Mouse (Mus musculus): ENCODE results near the gene Olfr467. TPM values are rescaled to one million over a fixed set of nuclear protein-coding genes. Genes with fewer than 3 reads are reported as not detected.
"Not testable (repeated sequence)": the region's sequence is repeated elsewhere in the genome, so short reads cannot be mapped to it uniquely, and the experiment has no call there.

Olfr467 gene
- polyA plus RNA-seq (2021): not detected

- ChIA-PET POLR2A (no interaction called here), CTCF (no interaction called here)
- no peak for TF ChIP-seq CTCF (IDR thresholded peaks at IDR 0.05)
- in situ Hi-C loops (cut with MboI; ENCODE audit: low pct_unique_long_range_greater_than_20kb): no loop called here
- ATAC-seq (no peak), DNase-seq (ENCODE audit: low read depth, low spot score) (no peak)
- no peaks in the 10 kb centered on the region for H3K27me3 ChIP-seq
Measured at GRCm38 (mm10) chr7:107811963-107812362, at the start of gene Olfr467. Olfr467 (plus strand) TSS chr7:107812263.

- in situ Hi-C loops (cut with MboI; ENCODE audit: low pct_unique_long_range_greater_than_20kb): no loop called here
- POLR2A ChIA-PET: no interaction called here
Measured at GRCm38 (mm10) chr7:107770812-107771211, 41.3 kb upstream of the Olfr467 start.

GRCm38 (mm10) chr7:107778216-107778615, 33.8 kb upstream of the Olfr467 start:
- in situ Hi-C loops (cut with MboI; ENCODE audit: low pct_unique_long_range_greater_than_20kb): no loop called here
- no peaks in the 10 kb centered on the region for H3K27me3 ChIP-seq
- DNase-seq (ENCODE audit: low read depth, low spot score): no peak
- no peak for ATAC-seq
- TF ChIP-seq CTCF (IDR thresholded peaks at IDR 0.05): no peak
- CTCF ChIA-PET: interaction anchor here (1.0 to 3.9 kb wide), 5 partner anchors 10 to 69 kb away, joined by 3 to 13 read pairs (median 4); no protein-coding TSS in a partner anchor
- POLR2A ChIA-PET: no interaction called here

More at GRCm38 (mm10) chr7:107770812-107771211, 41.3 kb upstream of the Olfr467 start:
- peaks cover 10% of the 10 kb centered on the region for H3K27me3 ChIP-seq
- DNase-seq (ENCODE audit: low read depth, low spot score) (no peak), ATAC-seq (no peak)
- TF ChIP-seq CTCF (IDR thresholded peaks at IDR 0.05): no peak
- CTCF ChIA-PET: no interaction called here

GRCm38 (mm10) chr7:107779611-107780010, 32.5 kb upstream of the Olfr467 start:
- ATAC-seq: no peak
- TF ChIP-seq CTCF (IDR thresholded peaks at IDR 0.05): peak; percentile 50
- no peaks in the 10 kb centered on the region for H3K27me3 ChIP-seq
- no peak for DNase-seq (ENCODE audit: low read depth, low spot score)
- in situ Hi-C loops (cut with MboI; ENCODE audit: low pct_unique_long_range_greater_than_20kb): no loop called here
- POLR2A ChIA-PET: no interaction called here
- CTCF ChIA-PET: interaction anchor here (0.9 to 3.9 kb wide), 6 partner anchors 8 to 118 kb away, joined by 3 to 26 read pairs (median 4); no protein-coding TSS in a partner anchor

- peak; percentile 69 for TF ChIP-seq CTCF (IDR thresholded peaks at IDR 0.05)
- H3K27me3 ChIP-seq: peaks cover 3% of the 10 kb centered on the region
- in situ Hi-C loops (cut with MboI; ENCODE audit: low pct_unique_long_range_greater_than_20kb): no loop called here
- ChIA-PET POLR2A (no interaction called here), CTCF (interaction anchor here (0.8 to 2.7 kb wide), 4 partner anchors 10 to 125 kb away, joined by 3 to 16 read pairs (median 8); no protein-coding TSS in a partner anchor)
- DNase-seq (ENCODE audit: low read depth, low spot score) (no peak), ATAC-seq (no peak)
Measured at GRCm38 (mm10) chr7:107787977-107788620, 24.0 kb upstream of the Olfr467 start.

- H3K27me3 ChIP-seq: peaks cover 32% of the 10 kb centered on the region
- DNase-seq (ENCODE audit: low read depth, low spot score): no peak
- ChIA-PET POLR2A (no interaction called here), CTCF (interaction anchor here (1.5 kb wide), 1 partner anchor 18 kb away, joined by 3 read pairs; no protein-coding TSS in a partner anchor)
- no peak for ATAC-seq
- in situ Hi-C loops (cut with MboI; ENCODE audit: low pct_unique_long_range_greater_than_20kb): no loop called here
- no peak for TF ChIP-seq CTCF (IDR thresholded peaks at IDR 0.05)
Measured at GRCm38 (mm10) chr7:107796500-107796899, 15.6 kb upstream of the Olfr467 start.

GRCm38 (mm10) chr7:107801108-107801507, 11.0 kb upstream of the Olfr467 start, which contains the start of gene Ovch2:
Ovch2 (minus strand) TSS chr7:107801208.
- DNase-seq (ENCODE audit: low read depth, low spot score) (no peak), ATAC-seq (no peak)
- in situ Hi-C loops (cut with MboI; ENCODE audit: low pct_unique_long_range_greater_than_20kb): no loop called here
- POLR2A ChIA-PET: no interaction called here
- no peak for TF ChIP-seq CTCF (IDR thresholded peaks at IDR 0.05)
- CTCF ChIA-PET: no interaction called here
- peaks cover 18% of the 10 kb centered on the region for H3K27me3 ChIP-seq

- no peak for DNase-seq (ENCODE audit: low read depth, low spot score)
- ChIA-PET CTCF (no interaction called here), POLR2A (no interaction called here)
- peaks cover 16% of the 10 kb centered on the region for H3K27me3 ChIP-seq
- no peak for ATAC-seq
- in situ Hi-C loops (cut with MboI; ENCODE audit: low pct_unique_long_range_greater_than_20kb): no loop called here
- TF ChIP-seq CTCF (IDR thresholded peaks at IDR 0.05): no peak
Measured at GRCm38 (mm10) chr7:107802138-107802537, 9.9 kb upstream of the Olfr467 start.

GRCm38 (mm10) chr7:107819442-107819841, 7.4 kb downstream of the Olfr467 start:
- CTCF ChIA-PET: no interaction called here
- no peak for DNase-seq (ENCODE audit: low read depth, low spot score)
- in situ Hi-C loops (cut with MboI; ENCODE audit: low pct_unique_long_range_greater_than_20kb): loop anchor here (5.0 kb wide), 1 partner anchor 33 kb away; no protein-coding TSS in a partner anchor

GRCm38 (mm10) chr7:107823867-107824266, 11.8 kb downstream of the Olfr467 start:
- POLR2A ChIA-PET; H3K27me3 ChIP-seq; in situ Hi-C loops (cut with MboI; ENCODE audit: low pct_unique_long_range_greater_than_20kb); DNase-seq (ENCODE audit: low read depth, low spot score); ATAC-seq; CTCF ChIA-PET: not testable (repeated sequence)

More at GRCm38 (mm10) chr7:107819442-107819841, 7.4 kb downstream of the Olfr467 start:
- no peak for TF ChIP-seq CTCF (IDR thresholded peaks at IDR 0.05)
- POLR2A ChIA-PET: no interaction called here
- ATAC-seq: no peak
- no peaks in the 10 kb centered on the region for H3K27me3 ChIP-seq

GRCm38 (mm10) chr7:107825441-107825840, 13.4 kb downstream of the Olfr467 start, which contains the start of gene Olfr469:
Olfr469 (minus strand) TSS chr7:107825541.
- ATAC-seq; POLR2A ChIA-PET; in situ Hi-C loops (cut with MboI; ENCODE audit: low pct_unique_long_range_greater_than_20kb): not testable (repeated sequence)

More at GRCm38 (mm10) chr7:107825441-107825840, 13.4 kb downstream of the Olfr467 start, which contains the start of gene Olfr469:
- DNase-seq (ENCODE audit: low read depth, low spot score); CTCF ChIA-PET; H3K27me3 ChIP-seq: not testable (repeated sequence)

Measured in Patski (cell line).